Mouse (Mus musculus): ENCODE measurements around the gene Gp1ba. TPM values are rescaled to one million over a fixed set of nuclear protein-coding genes. Genes with fewer than 3 reads are reported as not detected.
A peak's percentile ranks its signal among the peaks of the same experiment; 100 is the strongest.

Gene Gp1ba
- total RNA-seq, 2 experiments from 2014 or later: not detected

DNA sequence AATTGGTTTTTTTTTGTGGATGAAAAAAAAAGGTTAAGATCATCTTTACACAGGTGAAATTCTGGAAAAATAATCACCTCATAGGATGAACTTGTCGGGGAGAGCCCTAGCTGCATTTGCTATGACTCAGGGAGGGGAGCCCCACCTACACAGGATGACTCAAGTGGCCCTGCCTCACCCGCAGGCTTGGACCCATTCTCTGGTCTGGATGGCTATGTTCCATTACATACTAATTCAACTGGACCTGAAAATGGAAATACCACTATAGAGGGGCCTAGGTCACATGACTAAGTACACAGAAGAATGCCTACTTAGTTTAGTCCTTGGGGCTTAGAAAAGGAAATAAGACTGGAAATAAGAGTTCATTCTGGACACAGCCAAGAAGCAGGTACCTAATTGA, 12.5 kb downstream of the Gp1ba start:
- no peak overlapping the region for H3K4me3 ChIP-seq
- no peak for DNase-seq (ENCODE audit: low spot score in 2 of 2)
- TF ChIP-seq CTCF (conservative IDR thresholded peaks at IDR 0.05): no peak
- peak overlapping the region; percentile 59 for H3K27ac ChIP-seq

DNA sequence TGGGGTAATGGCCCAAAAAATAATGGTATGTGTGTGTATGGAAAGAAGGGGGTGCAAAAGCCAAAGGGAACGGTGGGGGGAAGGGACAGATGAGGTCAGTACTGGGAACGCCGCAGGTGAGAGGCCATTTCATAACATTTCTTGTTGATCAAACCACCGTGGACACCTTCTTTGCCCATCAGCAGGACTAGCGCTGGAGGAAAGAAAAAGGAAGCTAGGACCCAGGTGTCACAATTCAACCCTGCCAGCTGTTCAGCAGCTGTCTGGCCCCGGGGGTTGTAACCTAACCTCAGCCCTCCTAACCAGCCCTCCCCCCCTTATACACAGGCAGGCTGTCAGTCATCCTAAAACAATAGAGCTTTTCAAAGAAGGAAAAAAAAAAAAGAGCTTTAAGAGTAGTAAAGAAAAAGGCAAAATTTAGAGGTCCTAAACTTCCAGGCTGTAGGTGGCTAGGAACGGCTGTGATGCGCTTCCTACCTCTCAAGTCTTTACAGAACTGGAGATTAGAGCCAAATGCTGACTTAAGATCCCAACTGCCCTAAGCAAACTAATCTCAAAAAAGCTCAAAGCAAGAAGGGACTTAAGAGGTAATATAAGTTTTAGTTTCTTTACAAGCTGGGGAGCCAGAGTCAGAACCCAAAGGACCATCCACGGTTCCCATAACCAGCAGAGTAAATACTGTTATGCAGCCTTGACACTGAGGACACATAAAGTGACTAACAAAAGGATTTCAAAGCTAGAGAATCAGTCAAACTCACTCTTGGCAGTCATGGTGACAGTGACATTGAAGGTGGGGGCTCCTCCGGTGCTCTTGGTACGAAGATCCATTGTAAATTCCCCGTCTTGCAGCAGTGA, 13.3 kb downstream of the Gp1ba start:
- H3K4me3 ChIP-seq: peak overlapping the region; percentile 100
- TF ChIP-seq CTCF (conservative IDR thresholded peaks at IDR 0.05): no peak
- DNase-seq (ENCODE audit: low spot score in 2 of 2): no peak
- peak overlapping the region; percentile 98; the same call in 1 of the 2 replicates for H3K27ac ChIP-seq

DNA sequence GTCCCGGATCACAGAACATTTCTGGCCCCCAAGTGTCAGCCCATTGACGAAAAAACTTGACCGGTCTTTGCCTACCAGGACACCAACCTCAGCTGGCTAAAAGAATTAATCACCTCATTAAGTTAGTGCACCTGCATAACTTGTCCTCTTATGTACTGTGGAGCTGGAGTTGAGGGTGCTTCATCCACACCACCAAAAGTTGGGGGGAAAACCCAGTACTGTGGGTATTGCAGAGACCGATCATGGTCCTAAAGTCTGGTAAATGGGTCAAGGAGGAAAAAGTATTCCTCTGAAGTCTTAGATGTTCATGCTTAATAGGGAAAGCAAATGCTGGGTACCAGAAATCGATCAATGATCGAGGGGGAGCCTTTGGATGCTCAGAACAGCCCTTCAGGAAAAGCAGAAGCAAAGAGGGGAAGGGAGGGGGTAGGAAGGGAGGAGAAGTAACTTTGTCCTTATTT, 14.0 kb downstream of the Gp1ba start:
- peak overlapping the region; percentile 98; the same call in 1 of the 2 replicates for H3K27ac ChIP-seq
- TF ChIP-seq CTCF (conservative IDR thresholded peaks at IDR 0.05): no peak
- H3K4me3 ChIP-seq: peak overlapping the region; percentile 100
- no peak for DNase-seq (ENCODE audit: low spot score in 2 of 2)

DNA sequence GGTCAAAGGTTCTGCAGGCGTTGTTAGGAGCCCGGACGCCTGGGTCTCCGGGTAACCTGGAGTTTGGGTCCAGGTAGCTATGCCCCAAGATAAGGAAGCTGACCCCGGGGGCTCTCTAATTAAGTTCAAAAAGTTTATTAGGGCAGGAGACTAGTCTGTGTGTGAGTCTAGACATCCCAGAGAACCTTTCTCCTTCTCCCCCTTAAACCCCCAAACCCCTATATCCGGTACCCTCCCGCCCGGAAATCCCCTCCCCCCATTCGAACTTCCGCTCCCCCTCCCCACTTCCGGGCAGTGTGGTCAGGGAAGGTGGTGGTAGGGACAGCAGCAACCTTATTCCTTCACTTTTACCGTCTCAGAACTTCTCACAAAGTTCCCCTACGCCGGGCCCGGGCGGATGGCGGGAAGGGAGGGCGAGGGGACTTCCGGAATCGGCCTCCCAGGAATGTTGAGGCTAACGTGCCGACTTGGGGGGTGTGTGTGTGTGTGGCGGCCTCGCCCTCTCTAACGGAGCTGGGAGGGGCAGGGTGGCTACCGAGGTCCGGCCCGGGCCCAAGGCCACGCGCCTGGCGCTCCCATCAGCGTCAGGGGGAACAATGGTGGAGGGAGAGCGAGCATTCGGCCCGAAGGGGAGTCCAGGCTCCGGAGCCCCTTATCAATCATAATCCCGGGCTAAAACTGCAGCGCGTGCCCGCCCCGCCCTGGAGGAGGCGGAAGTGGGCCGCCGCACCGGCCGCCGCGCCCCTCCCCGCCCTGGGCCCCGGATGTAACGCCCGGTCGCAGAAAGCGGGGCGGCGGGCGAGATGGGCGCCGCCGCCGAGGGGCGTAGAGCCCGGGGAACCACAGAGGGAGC, 14.6 kb downstream of the Gp1ba start:
- no peak for TF ChIP-seq CTCF (conservative IDR thresholded peaks at IDR 0.05)
- DNase-seq (ENCODE audit: low spot score in 2 of 2): peak in 1 of 2 experiments; percentile 50
- H3K4me3 ChIP-seq: peak overlapping the region; percentile 100

DNA sequence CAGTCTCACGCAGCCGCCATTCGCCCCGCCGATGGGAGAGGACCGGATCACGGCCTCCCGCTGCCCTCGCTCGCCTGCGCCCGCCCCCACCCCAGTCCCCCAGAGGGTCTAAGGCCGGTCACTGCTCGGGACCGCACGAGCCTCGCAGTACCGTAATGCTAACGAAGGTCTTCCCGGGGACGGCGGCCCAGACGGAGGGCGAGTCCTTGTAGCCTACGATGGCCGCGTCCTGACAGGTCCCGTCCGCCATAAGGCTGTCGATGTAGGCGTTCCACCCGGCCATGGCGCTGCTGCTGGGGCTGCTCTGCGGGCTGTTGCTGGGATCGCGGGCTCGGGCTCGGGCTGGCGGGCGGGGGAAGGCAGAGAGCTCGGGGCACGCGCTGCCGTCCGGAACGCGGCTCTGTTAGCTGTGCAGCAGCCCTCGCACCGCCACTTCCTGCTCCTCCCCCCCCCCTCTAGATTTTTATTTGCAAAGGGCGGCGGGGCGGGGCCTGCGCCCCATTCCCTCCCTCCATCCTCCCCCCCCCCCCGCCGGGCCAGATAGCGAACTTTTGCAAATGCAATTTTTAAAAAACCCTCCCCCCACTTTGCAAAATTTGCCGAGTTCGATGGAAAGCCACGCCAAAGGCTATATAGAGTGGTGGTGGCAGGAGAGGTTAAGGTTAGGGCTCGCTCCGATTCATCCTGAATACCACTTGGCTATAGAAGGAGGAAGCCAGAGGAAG, 15.4 kb downstream of the Gp1ba start, which contains the start of gene Pfn1:
Gene Pfn1, minus strand, starts transcription at position 447 of the 725 bp plus-strand sequence.
- peak within 1 kb of the TSS; percentile 100 for H3K4me3 ChIP-seq
- no peak for TF ChIP-seq CTCF (conservative IDR thresholded peaks at IDR 0.05)
- DNase-seq (ENCODE audit: low spot score in 2 of 2): peak; percentile 59 to 63
- peak within 1 kb of the TSS; percentile 98 for H3K27ac ChIP-seq

More for the DNA sequence above, 14.6 kb downstream of the Gp1ba start:
- H3K27ac ChIP-seq: peak overlapping the region; percentile 98

DNA sequence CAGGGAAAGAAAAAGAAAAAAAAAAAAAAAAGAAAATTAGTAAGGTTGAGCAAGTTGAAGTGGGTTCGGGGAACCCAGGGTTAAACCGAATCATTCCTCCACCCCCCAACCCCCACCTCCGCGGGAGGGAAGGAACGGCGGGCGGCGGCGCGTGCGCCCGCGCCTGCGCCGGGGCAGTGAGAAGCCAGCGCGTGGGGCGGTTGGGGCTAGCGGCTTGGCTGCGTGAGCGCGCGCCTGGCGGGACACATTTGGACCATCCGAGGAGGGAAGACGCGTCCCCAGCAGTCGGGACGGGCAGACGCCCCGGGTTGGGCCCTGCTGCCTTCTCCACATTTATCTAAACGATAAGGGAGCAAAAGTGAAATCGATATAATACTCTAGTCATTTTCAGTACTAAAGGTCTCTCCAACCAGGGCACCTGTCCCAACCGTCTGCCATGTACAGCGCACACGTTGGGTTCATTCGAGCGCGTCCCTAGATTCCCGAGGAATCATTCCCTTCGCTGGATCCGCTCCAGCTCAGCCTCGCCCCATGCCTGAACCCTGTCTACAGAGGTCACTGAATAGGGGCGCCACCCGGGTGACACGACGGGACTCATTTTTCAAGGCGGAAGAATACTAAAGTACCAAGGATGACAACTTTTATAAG, 16.1 kb downstream of the Gp1ba start:
- peak in 1 of 2 experiments; percentile 74 for DNase-seq (ENCODE audit: low spot score in 2 of 2)
- Histone ChIP-seq H3K4me3 (peak overlapping the region; percentile 100), H3K27ac (peak overlapping the region; percentile 98)
- TF ChIP-seq CTCF (conservative IDR thresholded peaks at IDR 0.05): no peak

DNA sequence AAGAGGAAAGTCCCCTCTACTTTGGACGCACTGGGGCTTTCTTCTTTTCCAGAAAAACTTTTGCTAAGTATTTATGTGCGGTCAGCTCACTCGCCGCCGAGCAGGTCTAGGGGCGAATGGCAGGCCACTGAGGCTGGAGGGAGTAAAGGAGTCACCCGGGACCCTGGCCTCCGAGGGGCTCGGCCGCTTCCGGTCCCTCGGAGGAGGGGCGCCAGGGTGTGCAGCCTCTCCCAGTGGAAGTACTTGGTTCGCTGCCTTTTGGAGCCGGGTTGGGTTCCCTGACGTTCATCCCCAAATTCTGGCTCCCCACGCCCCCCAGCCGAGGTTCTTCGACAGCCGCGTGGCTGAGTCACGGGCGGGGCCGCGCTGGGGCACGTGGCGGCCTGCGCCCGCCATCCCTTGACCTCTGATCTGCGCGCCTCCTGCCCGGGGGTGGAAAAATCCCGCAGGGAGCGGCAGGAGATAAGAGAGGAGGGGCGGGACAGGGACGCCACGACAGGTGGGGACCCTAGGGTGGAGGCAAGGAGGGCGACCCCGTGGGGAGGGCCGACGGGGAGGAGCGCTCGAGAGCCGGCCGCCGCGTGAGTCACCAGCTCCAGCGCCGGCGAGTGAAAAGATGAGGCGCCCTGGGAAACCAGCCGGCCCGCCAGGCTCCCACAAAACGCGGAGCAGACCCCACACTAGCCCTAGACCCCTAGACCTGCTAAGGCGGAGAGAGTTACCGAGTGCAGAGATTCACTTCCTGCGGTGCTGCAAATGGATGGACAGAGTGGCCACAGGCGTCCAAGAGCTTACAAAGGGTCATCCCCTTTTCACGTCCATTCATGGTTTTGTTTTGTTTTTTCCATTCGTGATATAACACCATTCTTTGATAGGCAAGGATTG, 16.9 kb downstream of the Gp1ba start:
- DNase-seq (ENCODE audit: low spot score in 2 of 2): no peak
- TF ChIP-seq CTCF (conservative IDR thresholded peaks at IDR 0.05): no peak
- Histone ChIP-seq H3K4me3 (peak overlapping the region; percentile 100), H3K27ac (peak overlapping the region; percentile 98)

DNA sequence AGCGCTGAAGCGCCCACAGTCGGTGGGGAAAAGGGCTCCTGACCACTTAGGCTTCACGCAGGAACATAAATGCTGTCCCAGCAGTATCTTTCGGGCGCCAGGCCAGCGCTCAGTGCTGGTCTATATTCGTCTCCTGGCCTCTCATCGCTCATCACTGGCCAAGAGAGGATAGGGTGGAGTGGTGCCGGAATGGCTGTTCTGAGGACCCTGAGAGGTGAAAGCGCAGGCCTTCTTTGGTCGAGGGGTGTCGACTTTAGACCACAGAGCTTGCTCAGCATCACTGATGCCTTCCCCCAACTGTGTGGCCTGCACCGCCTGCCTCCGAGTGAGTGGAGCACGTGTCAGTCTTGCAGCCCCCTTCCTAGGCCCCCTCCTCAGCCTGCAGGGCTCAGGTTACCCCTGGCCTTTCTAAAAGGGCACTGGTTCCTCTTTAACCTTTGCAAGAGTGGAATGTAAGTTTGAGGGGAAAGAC, 17.6 kb downstream of the Gp1ba start:
- no peak for TF ChIP-seq CTCF (conservative IDR thresholded peaks at IDR 0.05)
- no peak for DNase-seq (ENCODE audit: low spot score in 2 of 2)
- peak overlapping the region; percentile 100 for H3K4me3 ChIP-seq
- H3K27ac ChIP-seq: peak overlapping the region; percentile 98; the same call in 1 of the 2 replicates

DNA sequence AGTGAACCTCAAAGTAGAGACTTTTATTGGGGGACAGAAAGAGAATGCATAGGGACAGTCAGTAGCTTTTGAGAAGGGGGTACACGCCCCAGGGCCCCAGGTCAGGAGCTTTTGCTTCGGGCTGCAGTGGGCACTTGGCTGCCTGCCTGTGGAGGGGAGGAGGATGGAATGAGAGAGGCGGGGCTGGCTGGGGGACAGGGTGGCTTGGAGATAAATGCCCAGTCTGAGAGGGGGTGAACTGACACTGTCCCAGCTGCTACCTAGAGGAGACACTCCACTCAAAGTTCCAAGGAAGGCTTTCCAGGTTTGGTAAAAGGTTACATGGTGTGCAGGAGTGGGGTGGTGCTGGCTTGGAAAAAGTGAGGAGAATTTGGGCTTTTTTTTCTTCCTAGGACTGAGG, 18.0 kb downstream of the Gp1ba start, which contains the start of gene Eno3:
Gene Eno3, plus strand, starts transcription at position 239 of the 400 bp plus-strand sequence.
- H3K27ac ChIP-seq: peak within 1 kb of the TSS; percentile 98
- no peak for DNase-seq (ENCODE audit: low spot score in 2 of 2)
- TF ChIP-seq CTCF (conservative IDR thresholded peaks at IDR 0.05): no peak

DNA sequence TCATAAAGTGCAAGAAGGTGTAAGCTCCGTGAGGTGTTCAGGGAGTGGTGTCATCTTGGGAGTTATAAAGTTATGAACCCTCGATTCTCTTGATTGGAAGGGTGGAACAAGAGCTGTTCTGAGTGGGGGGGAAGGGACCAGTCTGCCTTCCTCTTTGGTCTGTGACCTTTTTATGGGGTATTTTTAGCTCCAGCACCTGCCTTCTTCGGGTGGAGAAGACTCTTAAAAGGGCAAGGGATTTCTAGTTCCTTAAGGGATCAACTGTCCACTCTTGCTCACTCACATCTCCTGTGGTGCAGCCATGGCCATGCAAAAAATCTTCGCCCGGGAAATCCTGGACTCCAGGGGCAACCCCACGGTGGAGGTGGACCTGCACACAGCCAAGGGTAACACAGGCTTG, 18.7 kb downstream of the Gp1ba start:
- DNase-seq (ENCODE audit: low spot score in 2 of 2): no peak
- H3K27ac ChIP-seq: no peak overlapping the region
- no peak for TF ChIP-seq CTCF (conservative IDR thresholded peaks at IDR 0.05)
- no peak overlapping the region for H3K4me3 ChIP-seq

More for the DNA sequence above, 18.0 kb downstream of the Gp1ba start, which contains the start of gene Eno3:
- H3K4me3 ChIP-seq: peak within 1 kb of the TSS; percentile 100

DNA sequence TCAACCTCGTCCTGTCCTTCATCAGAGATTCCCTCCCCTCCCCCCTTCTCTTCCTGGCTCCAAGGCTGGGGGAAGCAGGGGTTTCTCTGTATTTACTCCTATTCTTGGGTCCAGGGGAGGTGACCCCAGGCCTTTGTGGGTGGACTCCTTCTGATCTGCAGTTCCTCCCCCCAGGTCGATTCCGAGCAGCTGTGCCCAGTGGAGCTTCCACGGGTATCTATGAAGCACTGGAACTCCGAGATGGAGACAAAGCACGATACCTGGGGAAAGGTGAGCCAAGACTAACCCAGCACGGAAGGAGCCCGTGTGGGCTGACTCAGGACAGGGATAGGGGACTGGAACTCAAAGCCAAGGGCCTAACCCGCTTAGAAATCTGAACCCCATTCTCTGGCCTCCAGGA, 19.1 kb downstream of the Gp1ba start:
- Histone ChIP-seq H3K4me3 (no peak overlapping the region), H3K27ac (no peak overlapping the region)
- no peak for TF ChIP-seq CTCF (conservative IDR thresholded peaks at IDR 0.05)
- no peak for DNase-seq (ENCODE audit: low spot score in 2 of 2)
